Mouse (Mus musculus): ENCODE results near the gene Rtkn.

The Rtkn gene

DNA sequence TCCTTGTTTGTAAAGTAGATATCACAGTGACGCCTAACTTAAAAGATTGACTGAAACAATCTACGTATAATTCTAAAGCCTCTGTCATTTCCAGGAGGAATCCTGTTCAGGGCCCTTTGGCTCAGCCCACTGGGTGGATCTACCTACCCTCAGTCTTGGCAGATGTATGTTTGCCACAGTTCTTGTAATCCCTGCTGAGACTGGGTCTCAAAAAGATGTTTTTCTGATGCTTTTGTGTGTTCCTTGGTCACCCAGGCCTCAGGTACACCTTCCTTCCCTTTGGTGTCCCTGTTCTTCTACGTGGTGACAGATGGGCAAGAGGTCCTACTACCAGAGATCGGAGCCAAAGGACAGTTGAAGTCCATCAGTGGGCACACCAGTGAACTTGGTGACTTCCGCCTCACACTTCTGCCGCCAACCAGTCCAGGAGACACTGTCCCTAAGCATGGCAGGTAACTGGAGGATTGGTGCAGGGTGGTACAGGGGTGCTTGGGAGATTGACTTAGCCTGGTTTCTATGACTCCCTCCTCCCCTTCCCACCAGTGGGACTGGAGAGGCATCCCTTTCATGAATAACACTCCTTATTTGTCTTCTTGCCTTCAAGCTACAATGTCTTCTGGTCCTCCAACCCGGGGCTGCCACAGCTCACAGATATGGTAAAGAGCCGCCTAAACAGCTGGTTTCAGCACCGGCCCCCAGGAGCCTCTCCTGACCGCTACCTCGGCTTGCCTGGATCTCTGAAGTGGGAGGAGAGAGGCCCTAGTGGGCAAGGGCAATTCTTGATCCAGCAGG is 18.7 kb upstream of the Rtkn start:
- no peak for DNase-seq (ENCODE audit: low read depth in 2 of 2, low spot score in 2 of 2)

DNA sequence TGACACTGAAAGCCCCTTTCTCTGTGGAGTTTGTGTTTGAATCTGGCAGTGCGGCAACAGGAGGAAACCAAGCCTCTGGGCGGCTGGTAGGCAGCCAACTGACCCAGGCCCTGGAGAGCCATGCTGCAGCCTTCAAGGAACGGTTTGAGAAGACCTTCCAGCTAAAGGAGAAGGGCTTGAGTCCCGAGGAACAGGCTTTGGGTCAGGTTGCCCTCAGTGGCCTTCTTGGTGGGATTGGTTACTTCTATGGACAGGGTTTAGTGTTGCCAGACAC is 18.2 kb upstream of the Rtkn start:
- no peak for DNase-seq (ENCODE audit: low read depth in 2 of 2, low spot score in 2 of 2)

DNA sequence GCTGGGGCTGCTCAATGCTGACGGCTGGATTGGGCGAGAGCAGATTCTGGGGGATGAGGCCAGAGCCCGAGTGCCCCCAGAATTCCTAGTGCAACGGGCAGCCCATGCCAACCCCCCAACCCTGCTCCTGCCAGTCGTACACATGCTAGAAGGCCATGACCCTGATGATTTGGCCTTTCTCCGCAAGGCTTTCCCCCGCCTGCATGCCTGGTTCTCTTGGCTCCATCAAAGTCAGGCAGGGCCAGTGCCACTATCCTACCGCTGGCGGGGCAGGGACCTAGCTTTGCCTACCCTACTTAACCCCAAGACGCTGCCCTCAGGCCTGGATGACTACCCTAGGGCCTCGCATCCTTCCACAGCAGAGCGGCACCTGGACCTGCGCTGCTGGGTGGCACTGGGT is 17.6 kb upstream of the Rtkn start:
- DNase-seq (ENCODE audit: low read depth in 2 of 2, low spot score in 2 of 2) = no peak

DNA sequence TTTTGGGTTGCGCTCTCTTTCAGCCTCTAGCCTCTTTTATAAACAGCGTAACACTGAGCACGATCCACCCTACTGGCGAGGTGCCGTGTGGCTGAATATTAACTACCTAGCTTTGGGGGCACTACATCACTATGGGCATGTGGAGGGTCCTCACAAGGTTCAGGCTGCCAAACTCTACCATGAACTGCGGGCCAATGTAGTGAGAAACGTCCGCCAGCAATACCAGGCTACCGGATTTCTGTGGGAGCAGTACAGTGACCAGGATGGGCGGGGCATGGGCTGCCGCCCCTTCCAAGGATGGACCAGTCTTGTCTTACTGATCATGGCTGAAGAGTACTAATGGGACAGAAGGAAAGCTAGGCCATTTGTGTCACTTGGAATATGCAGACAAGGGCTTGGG is 16.9 kb upstream of the Rtkn start:
- no peak for DNase-seq (ENCODE audit: low read depth in 2 of 2, low spot score in 2 of 2)

DNA sequence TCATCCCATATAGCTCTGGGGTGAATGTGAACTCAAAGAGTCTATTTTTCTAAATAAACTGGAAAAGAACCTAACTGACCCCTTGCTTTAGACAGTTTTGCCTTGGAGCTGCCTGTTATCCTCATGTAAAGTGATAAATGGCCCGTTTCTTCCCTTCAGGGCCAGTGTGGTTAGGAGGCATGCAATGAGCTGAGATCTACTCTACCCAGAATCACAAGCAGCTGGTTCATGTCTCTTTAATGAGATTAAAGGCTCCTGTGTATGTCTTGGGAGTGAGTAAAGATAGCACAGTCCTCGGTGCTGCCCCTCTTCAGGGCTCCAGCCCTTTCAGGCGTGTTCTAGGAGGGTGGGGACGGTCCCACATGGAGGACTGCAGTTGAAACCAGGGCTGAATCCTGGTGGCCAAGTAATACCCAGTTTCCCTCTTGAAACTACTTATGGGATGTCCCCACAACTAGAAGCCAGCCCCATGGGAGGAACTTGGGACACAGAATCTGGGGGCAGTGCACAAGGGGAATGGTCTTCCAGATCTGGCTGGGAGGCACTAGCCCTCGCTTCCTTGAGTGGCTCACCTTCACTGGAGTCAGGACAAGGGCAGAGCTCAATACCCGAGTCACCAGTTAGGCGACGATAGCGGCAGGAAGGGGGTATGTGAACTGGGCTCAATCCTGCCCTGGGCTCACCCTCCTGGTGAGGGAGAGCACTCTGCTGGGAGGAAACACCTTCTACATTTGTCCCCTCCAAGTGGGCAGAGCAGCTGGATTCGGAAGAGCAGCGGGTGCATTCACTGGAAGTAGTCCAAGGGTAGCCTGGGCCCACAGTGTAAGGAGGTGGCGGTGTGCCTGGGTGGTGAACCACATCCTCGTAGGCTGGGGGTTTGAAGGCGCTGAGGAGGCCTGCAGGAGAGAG is 16.2 kb upstream of the Rtkn start:
- peak in 1 of 2 experiments; percentile 29 for DNase-seq (ENCODE audit: low read depth in 2 of 2, low spot score in 2 of 2)

DNA sequence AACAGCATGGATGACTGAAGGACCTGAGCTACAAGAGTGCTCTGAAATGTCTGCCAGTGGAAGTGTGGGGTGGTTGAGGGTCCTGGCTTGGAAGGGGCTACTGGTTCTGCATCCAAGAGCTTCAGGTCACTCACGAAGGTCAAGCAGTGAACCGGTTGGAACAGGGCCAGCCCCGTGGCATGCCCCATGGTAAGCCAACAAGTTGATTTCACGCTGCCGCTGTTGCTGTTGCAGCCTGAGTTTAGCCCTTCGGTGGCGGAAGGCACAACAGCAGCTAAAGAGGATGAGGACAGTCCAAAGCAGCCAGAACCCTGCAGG is 15.6 kb upstream of the Rtkn start:
- no peak for DNase-seq (ENCODE audit: low read depth in 2 of 2, low spot score in 2 of 2)

DNA sequence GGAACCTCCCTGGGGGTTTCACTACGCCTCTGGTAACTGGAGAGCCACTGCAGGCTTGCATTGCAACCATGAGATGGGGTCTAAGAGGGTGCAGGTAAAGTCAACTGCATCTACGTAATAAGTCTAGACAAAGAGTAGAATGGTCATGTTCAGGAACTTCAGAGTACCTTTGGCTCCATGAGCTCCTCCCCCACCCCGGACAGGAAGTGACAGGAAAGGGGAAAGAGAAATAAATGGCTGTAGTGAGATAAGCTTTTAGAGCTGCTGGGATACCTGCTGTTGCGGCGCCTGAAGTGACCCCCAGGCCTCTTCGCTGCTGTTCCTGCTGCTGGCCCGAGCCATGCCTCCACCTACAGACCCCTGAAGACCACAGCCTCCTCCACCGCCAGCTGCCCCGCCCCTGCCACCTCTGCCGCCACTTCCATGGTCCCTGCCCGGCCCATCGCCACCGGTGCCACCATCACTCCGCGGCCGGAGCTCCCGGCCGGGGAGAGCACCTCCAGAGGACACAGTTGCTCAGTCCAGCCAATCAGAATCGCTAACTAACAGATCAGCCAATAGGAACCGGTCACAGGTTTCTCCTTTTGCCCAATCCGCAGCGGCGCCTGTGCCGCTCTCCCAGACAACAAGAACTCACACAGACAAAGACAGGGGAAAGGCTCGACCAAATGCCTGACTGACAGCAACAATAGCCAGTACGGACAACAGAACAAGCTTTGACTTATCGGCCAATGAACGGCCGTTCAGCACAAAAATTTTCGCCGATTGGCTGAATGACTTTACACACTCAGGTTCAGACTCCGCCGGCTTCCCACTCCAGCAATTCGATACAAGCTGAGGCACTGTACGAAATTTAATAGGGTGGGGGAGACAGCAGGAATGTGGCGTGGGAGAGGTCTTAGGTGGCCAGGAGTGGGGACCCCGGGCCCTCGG is 14.1 kb upstream of the Rtkn start, which contains the start of gene Wbp1:
TSS of gene Wbp1 (minus strand) at position 630 of the 933 bp plus-strand sequence.
- peak; percentile 87 to 89 for DNase-seq (ENCODE audit: low read depth in 2 of 2, low spot score in 2 of 2)

DNA sequence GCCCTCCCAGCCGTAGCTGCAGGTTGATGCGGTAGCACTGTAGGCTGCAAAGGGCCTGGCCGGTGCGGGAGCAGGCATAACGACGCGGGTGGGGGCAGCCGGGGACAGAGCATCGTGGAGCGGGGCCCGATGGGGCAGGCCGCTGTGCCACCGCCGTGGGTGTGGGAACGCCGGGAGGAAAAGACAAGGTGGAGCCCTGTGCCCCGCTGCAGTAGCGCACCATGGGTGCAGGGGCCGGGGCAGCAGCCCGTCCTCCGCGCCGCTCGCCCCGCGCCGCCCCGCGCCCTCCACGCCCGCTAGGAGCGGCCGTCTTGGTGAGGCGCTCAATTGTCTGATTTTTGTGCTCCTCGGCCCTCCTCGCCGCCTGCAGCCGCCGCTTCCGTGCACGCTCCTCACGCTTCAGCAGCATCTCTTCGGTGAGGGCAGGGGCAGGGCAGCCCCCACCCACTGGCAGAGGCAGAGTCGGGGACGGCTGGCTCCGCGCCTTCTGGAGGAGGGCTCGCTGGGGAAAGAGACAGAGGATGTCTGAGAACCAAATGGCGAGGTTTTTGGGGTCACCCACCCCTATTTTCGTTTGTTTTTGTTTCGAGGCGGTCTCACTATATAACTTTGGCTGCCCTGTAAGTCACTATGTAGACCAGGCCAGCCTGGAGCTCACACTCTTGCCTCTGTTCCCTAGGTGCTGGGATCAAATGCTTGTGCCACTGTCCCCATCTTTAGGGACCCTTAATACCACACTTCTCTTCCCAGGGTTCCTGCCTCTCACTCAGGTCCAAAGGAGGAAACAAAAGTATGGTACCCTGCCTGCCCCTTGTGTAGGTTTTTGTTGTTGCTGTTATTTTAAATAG is 13.2 kb upstream of the Rtkn start:
- DNase-seq (ENCODE audit: low read depth in 2 of 2, low spot score in 2 of 2) = no peak

DNA sequence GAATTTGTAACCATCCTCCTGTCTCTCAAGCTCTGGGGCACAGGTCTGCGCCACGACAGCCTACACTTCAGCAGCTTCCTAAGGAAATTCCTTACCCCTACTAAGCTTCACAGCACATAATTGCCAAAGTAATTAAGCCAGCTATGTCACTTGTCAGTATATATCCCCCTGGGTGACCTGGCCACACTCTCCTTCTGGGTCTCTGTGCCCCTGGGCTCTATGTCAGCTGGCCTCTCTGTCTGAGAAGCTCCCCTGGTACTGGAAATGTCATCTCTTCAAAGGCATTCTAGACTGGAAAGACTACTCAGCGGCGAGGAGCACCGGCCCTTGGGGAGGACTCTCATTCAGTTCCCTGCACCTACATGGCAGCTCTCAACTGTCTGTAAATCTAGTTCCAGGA is 12.3 kb upstream of the Rtkn start:
- DNase-seq (ENCODE audit: low read depth in 2 of 2, low spot score in 2 of 2) = no peak

DNA sequence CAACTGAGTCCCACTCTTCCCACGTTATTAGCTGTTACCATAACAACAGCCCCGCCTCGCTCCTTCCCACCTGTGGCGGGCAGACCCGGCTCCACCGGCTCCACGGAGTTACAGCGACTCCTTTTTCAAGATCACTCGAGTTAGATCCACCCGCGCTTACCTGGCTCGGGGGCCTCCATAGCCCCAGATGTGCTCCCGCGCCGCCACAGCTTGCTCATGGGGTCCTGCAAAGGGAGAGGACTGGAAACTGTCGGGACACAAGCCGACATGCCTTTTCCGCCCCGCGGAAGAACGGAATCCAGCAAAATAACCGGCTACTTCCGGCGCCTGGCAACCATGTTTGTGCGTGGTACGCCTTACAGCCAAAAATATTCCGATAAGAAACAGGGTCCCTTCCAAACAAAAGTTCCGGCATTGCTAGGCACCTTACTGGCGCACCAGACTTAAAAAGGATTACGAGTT is 10.4 kb upstream of the Rtkn start:
- peak; percentile 90 to 92 for DNase-seq (ENCODE audit: low read depth in 2 of 2, low spot score in 2 of 2)

DNA sequence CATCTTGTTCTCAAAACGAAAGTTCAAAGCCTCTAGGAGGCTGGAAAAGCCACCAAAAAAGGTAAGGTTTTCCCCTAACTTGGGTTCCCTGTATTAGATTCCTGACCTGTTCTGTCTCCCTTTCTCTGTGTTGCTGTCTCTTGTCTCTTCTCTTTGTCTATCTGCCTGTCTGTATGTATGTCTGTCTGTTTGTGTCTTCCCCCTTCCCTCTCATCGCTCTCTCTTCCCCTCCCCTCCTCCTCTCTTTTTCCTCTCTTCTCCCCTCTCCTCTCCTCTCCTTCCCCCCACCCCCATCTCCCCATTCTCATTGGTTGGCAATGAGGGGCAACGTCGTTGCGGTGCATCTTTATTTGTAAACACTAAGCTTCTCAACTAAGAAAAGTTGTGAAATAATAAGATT is 9.9 kb upstream of the Rtkn start, which contains the start of gene Ino80b:
TSS of gene Ino80b (minus strand) at position 101 of the 400 bp plus-strand sequence.
- DNase-seq (ENCODE audit: low read depth in 2 of 2, low spot score in 2 of 2) = no peak

DNA sequence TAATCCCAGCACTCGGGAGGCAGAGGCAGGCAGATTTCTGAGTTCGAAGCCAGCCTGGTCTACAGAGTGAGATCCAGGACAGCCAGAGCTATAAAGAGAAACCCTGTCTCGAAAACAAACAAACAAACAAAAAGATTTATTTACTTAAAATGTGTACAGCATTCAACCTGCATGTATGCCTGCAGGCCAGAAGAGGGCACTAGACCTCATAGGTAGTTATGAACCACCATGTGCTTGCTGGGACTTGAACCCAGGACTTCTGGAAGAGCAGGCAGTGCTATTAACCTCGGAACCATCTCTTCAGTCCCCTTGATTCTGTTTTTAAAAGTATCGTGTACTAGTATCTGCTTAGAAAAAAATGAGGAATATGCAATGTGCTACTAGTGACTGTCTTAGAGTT is 7.8 kb upstream of the Rtkn start:
- DNase-seq (ENCODE audit: low read depth in 2 of 2, low spot score in 2 of 2) = no peak

DNA sequence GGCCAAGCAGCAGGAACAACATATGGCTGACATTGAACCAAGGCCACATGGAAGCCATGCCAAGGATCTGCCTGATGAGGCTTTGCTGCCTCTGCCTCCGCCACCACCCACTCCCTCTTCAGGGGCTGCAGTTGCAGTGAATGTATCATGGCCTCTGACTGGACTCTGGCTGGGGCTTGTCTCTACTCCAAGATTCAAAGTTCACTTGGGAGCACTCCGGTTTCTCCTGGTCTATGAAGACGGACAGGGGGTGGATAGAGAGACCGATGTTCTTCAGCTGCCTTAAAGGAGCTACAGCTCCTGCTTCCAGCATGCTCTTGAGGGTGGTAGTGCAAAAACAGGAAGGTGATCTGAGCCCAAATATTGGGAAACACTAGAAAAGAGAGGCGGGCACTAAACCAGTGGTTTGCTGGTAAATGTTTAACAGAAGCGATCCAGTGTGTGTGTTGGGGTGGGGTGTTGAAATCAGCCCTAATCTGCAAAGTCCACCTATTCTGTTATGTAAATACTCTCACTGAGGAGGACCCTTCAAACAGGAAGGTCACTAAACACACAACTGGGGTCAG is 3.7 kb upstream of the Rtkn start:
- DNase-seq (ENCODE audit: low read depth in 2 of 2, low spot score in 2 of 2) = no peak

DNA sequence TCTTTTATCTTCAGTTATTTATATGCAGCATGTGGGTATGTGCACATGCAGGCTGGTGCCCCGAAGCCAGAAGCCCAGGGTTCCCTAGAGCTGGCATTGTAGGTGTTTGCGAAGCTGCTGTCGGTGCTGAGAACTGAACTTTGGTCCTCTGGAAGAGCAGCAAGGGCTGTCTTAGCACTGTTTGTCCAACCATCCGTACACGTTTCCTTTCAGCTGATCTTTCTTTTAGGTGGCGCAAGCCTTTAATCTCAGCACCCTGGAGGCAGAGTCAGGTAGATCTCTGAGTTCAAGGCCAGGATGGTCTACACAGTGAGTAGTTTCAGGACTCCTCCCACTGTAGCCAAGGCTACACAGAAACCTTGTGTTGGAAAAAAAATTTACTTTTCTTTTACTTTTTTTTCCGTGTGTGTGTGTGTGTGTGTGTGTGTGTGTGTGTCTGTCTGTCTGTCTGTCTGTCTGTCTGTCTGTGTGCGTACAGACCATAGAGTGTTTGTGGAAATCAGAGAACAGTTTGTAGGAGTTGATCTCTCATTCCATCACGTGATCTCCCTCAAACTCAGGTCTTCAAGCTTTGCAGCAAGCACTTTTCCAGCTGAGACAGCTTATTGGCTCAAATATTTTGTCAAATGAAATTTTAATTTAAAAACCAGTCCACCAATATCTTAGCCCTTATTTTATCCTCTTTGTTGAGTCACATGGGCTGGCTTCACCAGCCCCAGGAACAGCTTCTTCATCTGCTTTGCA is 2.9 kb upstream of the Rtkn start:
- DNase-seq (ENCODE audit: low read depth in 2 of 2, low spot score in 2 of 2) = no peak

DNA sequence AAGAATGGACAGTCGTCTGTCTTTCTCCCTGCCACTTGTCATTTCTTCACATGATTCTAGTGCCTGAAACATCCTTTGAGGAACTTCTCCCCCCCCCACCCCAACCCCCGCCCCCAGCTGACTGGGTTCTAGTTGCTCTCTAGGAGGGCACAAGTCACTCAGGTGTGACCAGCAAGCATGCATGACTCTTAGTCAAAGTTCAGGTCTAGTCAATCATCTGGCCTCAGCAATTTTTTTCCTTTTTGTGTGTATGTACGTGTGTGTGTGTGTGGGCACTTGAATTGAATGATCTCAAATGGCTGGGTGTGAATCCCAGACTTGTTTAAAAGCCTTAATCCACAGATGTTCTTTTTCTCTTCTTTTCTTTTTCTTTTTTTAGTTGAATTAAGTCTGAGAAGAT is 1.0 kb upstream of the Rtkn start:
- no peak for DNase-seq (ENCODE audit: low read depth in 2 of 2, low spot score in 2 of 2)

DNA sequence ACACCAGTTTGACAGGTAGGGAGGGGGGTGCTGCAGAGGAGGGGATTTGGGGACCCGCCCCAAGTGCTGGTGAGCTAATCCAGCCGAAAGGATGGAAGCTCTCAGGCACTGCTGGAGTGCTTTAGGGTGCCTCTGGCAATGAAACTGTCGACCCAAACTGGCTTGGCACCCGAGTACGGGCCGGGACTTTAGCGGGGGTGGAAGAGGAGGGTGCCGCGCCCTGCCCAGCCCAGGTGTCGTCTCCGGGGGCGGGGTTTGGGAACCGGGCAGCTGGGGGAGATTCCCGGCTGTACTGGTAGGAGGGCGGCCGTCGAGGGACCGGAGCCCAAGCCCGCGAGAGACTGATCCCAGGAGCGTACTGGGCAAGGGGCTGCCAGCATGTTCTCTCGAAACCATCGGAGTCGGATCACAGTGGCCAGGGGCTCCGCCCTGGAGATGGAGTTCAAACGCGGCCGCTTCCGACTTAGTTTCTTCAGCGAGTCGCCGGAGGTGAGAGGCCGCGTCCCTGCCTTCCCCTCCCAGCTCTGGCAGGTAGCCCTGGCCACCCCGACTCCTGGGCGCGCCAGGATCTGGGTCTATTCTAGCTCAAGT is 403 bp downstream of the Rtkn start:
- no peak for DNase-seq (ENCODE audit: low read depth in 2 of 2, low spot score in 2 of 2)

DNA sequence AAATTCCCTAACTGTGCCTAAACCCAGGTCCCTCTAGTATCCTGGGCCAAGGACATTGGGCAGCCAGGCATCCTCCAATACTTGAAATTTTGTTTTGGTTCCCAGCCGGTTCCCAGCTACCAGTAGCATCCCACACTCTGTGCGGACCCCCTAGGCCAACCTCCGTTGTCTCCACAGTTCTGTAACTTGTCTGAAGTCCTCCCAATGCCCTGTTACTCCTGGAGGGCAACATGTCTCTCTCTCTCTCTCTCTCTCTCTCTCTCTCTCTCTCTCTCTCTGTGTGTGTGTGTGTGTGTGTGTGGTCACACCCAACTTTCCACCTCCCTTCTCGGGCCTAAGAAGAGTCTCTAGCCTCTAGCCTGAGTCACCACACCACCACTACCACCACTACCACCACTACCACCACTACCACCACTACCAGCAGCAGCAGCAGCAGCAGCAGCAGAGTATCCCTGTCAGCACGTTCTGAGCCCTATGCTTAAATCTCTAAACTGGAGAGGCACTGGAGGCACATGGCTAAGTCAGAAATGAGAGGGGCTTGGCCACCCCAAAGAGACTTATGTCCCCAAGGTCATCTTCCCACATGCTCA is 1.1 kb downstream of the Rtkn start:
- no peak for DNase-seq (ENCODE audit: low read depth in 2 of 2, low spot score in 2 of 2)

DNA sequence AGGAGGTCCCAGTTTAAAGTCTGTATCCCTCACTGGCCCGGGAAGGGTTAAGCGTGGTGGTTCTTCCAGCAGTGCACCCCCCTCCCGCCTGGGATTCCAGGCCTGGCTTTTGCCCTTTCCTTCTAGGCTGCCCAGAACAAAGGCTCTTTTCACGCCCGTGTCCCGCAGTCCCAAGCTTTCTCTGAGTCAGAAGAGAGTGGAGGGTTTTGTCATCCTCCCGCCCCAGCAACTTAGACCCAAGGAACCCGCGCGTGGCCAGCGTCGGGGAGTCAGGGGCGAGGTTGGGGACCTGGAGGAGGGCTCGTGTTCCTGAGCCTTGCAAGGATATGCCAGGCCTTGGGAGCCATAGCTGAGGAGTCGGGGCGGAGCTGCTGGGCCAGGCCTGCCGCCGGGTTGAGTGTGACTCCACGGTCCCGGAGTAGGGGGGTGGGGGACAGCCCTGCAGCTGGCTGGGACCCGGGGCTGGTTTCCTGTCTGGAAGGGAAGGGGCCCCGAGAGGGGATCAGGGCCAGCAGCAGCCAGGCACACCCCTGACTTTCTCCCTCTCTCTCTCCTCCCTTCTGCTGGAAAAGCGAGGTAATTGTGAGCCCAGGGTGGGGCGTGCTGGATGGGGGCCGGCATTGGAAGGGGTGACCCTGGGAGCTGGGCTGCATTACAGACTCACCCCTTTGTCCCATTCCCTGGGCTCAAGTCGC is 1.8 kb downstream of the Rtkn start:
- DNase-seq (ENCODE audit: low read depth in 2 of 2, low spot score in 2 of 2) = no peak
